Mouse (Mus musculus) hindbrain, embryonic 16.5 days (tissue): ENCODE data around the gene Micu1. TPM values are rescaled to one million over a fixed set of nuclear protein-coding genes. Genes with fewer than 3 reads are reported as not detected.
A peak's percentile ranks its signal among the peaks of the same experiment; 100 is the strongest.
"Not testable (repeated sequence)": the region's sequence is repeated elsewhere in the genome, so short reads cannot be mapped to it uniquely, and the experiment has no call there.

Source experiments
- ATAC-seq: fragments of 200-750 bp; cut with Nextera tagmentation; 2 replicates; pipeline ENCODE4 v1.8.0; 2017; ENCODE audit warnings: moderate TSS enrichment, moderate library complexity
- H3K27ac ChIP-seq: fragments of 300-500 bp; sonication (generic); 2 replicates; pipeline ENCODE4 v1.5.1; 2014; ENCODE audit warnings: low read depth, mild to moderate bottlenecking, control low read depth, low read length, moderate library complexity
- H3K27me3 ChIP-seq: fragments of 300-500 bp; sonication (generic); replicated peaks from 2 replicates; pipeline ENCODE4 v1.6.1; 2014; ENCODE audit warnings: low read length; ENCODE audit not compliant: control insufficient read depth, insufficient read depth
- H3K36me3 ChIP-seq: fragments of 300-500 bp; sonication (generic); 2 replicates; pipeline ENCODE4 v1.6.1; 2014; ENCODE audit warnings: mild to moderate bottlenecking, low read length, moderate library complexity, mixed read lengths; ENCODE audit not compliant: control insufficient read depth, insufficient read depth
- H3K4me1 ChIP-seq: fragments of 300-500 bp; sonication (generic); 2 replicates; pipeline ENCODE4 v1.6.1; 2014; ENCODE audit warnings: low read depth, low read length; ENCODE audit not compliant: control insufficient read depth, insufficient read depth
- H3K4me2 ChIP-seq: fragments of 300-500 bp; sonication (generic); 2 replicates; pipeline ENCODE4 v1.6.1; 2014; ENCODE audit warnings: mild to moderate bottlenecking, low read length, control low read depth, moderate library complexity
- H3K4me3 ChIP-seq: fragments of 300-500 bp; sonication (generic); 2 replicates; pipeline ENCODE4 v1.5.1; 2014; ENCODE audit warnings: mild to moderate bottlenecking, low read length, control low read depth, moderate library complexity
- H3K9ac ChIP-seq: fragments of 300-500 bp; sonication (generic); 2 replicates; pipeline ENCODE4 v1.6.1; 2014; ENCODE audit warnings: low read depth, mild to moderate bottlenecking, control low read depth, low read length, moderate library complexity
- H3K9me3 ChIP-seq: fragments of 300-500 bp; sonication (generic); 2 replicates; pipeline ENCODE4 v1.6.1; 2014; ENCODE audit warnings: mild to moderate bottlenecking, low read length, moderate library complexity; ENCODE audit not compliant: control insufficient read depth
- WGBS: fragments of 180-500 bp; shearing (Covaris S2); extraction: QIAGEN DNeasy Blood & Tissue Kit; methylation state at CpG from one replicate; pipeline ENCODE4 v1.1.7; 2014; 5-methylcytosine and 5-hydroxymethylcytosine counted together
- polyA plus RNA-seq: library from polyadenylated mRNA; unstranded; fragments of >200 nt; fragmentation: Nextera tagmentation; extraction: Ambion mirVana; gene quantifications from 2 replicates; pipeline ENCODE4 v1.2.1, GENCODE M21; 2015

Micu1 gene
- polyA plus RNA-seq, 1 experiment from 2014 or later = 85.0 TPM

GRCm38 (mm10) chr10:59862816-59863440 lies 160.7 kb downstream of the Micu1 start:
- ATAC-seq = no peak
- Histone ChIP-seq H3K9me3 (no peaks in the 10 kb centered on the region), H3K36me3 (no peaks in the 10 kb centered on the region), H3K4me1 (peaks cover 19% of the 10 kb centered on the region), H3K4me3 (no peak overlapping the region), H3K27me3 (no peaks in the 10 kb centered on the region), H3K27ac (no peak overlapping the region), H3K9ac (no peak overlapping the region), H3K4me2 (no peak overlapping the region)
- 85% methylated on average over 6 of the region's 6 CpGs for WGBS

- no peak for ATAC-seq
- 47% methylated on average over 4 of the region's 4 CpGs for WGBS
- H3K4me3 ChIP-seq = no peak overlapping the region
- no peaks in the 10 kb centered on the region for H3K9me3 ChIP-seq
- H3K36me3 ChIP-seq = no peaks in the 10 kb centered on the region
- H3K27me3 ChIP-seq = no peaks in the 10 kb centered on the region
- no peak overlapping the region for H3K27ac ChIP-seq
- H3K9ac ChIP-seq = no peak overlapping the region
- H3K4me2 ChIP-seq = no peak overlapping the region
- H3K4me1 ChIP-seq = peaks cover 19% of the 10 kb centered on the region
Observed at GRCm38 (mm10) chr10:59863620-59864019, 161.3 kb downstream of the Micu1 start.

GRCm38 (mm10) chr10:59864232-59864875 lies 162.1 kb downstream of the Micu1 start:
- Histone ChIP-seq H3K27ac (no peak overlapping the region), H3K4me1 (peaks cover 19% of the 10 kb centered on the region), H3K9me3 (no peaks in the 10 kb centered on the region), H3K4me3 (no peak overlapping the region), H3K36me3 (no peaks in the 10 kb centered on the region), H3K9ac (no peak overlapping the region), H3K4me2 (no peak overlapping the region), H3K27me3 (no peaks in the 10 kb centered on the region)
- 49% methylated on average over 19 of the region's 19 CpGs for WGBS
- peak; percentile 32 for ATAC-seq

- Histone ChIP-seq H3K27me3 (no peaks in the 10 kb centered on the region), H3K36me3 (no peaks in the 10 kb centered on the region), H3K27ac (no peak overlapping the region), H3K9ac (no peak overlapping the region), H3K9me3 (no peaks in the 10 kb centered on the region), H3K4me2 (no peak overlapping the region), H3K4me1 (peaks cover 19% of the 10 kb centered on the region), H3K4me3 (no peak overlapping the region)
- 34% methylated on average over 13 of the region's 13 CpGs for WGBS
- peak; percentile 82 for ATAC-seq
Observed at GRCm38 (mm10) chr10:59864884-59865726, 162.8 kb downstream of the Micu1 start.

GRCm38 (mm10) chr10:59868266-59868665 lies 166.0 kb downstream of the Micu1 start:
- 63% methylated on average over 11 of the region's 11 CpGs for whole genome bisulfite sequencing
- H3K9me3 ChIP-seq = no peaks in the 10 kb centered on the region
- no peak overlapping the region for H3K9ac ChIP-seq

GRCm38 (mm10) chr10:59870038-59870437 lies 167.8 kb downstream of the Micu1 start:
- 87% methylated on average over 6 of the region's 6 CpGs for whole genome bisulfite sequencing
- no peak overlapping the region for H3K4me2 ChIP-seq
- H3K27ac ChIP-seq = no peak overlapping the region
- no peaks in the 10 kb centered on the region for H3K9me3 ChIP-seq
- no peak overlapping the region for H3K9ac ChIP-seq
- peaks cover under 1% of the 10 kb centered on the region; the same call in 1 of the 2 replicates for H3K4me1 ChIP-seq
- ATAC-seq = no peak; the same call in 1 of the 2 replicates
- H3K4me3 ChIP-seq = no peak overlapping the region
- no peaks in the 10 kb centered on the region for H3K36me3 ChIP-seq
- no peaks in the 10 kb centered on the region for H3K27me3 ChIP-seq

More at GRCm38 (mm10) chr10:59868266-59868665, 166.0 kb downstream of the Micu1 start:
- H3K4me3 ChIP-seq = no peak overlapping the region
- H3K4me2 ChIP-seq = no peak overlapping the region
- peaks cover 16% of the 10 kb centered on the region for H3K4me1 ChIP-seq
- H3K36me3 ChIP-seq = no peaks in the 10 kb centered on the region
- ATAC-seq = no peak
- H3K27me3 ChIP-seq = no peaks in the 10 kb centered on the region
- H3K27ac ChIP-seq = no peak overlapping the region

GRCm38 (mm10) chr10:59872651-59873050 lies 170.4 kb downstream of the Micu1 start:
- not testable (repeated sequence) for H3K9me3 ChIP-seq, ATAC-seq
- WGBS = 92% methylated on average over 4 of the region's 4 CpGs

GRCm38 (mm10) chr10:59873206-59873605 lies 170.9 kb downstream of the Micu1 start:
- Histone ChIP-seq H3K27ac (no peak overlapping the region), H3K4me3 (no peak overlapping the region), H3K9me3 (no peaks in the 10 kb centered on the region), H3K4me2 (no peak overlapping the region), H3K36me3 (no peaks in the 10 kb centered on the region), H3K27me3 (no peaks in the 10 kb centered on the region), H3K4me1 (no peaks in the 10 kb centered on the region), H3K9ac (no peak overlapping the region)
- 94% methylated on average over 5 of the region's 5 CpGs for WGBS
- ATAC-seq = no peak

More at GRCm38 (mm10) chr10:59872651-59873050, 170.4 kb downstream of the Micu1 start:
- H3K4me2 ChIP-seq, H3K36me3 ChIP-seq, H3K4me3 ChIP-seq, H3K4me1 ChIP-seq, H3K27ac ChIP-seq, H3K27me3 ChIP-seq, H3K9ac ChIP-seq: not testable (repeated sequence)

GRCm38 (mm10) chr10:59873613-59874012 lies 171.3 kb downstream of the Micu1 start:
- H3K36me3 ChIP-seq = no peaks in the 10 kb centered on the region
- H3K4me2 ChIP-seq = no peak overlapping the region
- no peak overlapping the region for H3K27ac ChIP-seq
- H3K4me1 ChIP-seq = peaks cover 1% of the 10 kb centered on the region
- no peak overlapping the region for H3K4me3 ChIP-seq
- no peaks in the 10 kb centered on the region for H3K9me3 ChIP-seq
- ATAC-seq = no peak
- no peak overlapping the region for H3K9ac ChIP-seq
- no peaks in the 10 kb centered on the region for H3K27me3 ChIP-seq
- WGBS = 82% methylated on average over 5 of the region's 5 CpGs
